Mouse (Mus musculus): ENCODE data around the gene Sgms2. TPM values are rescaled to one million over a fixed set of nuclear protein-coding genes. Genes with fewer than 3 reads are reported as not detected.

Sgms2 gene
- polyA plus RNA-seq, 1 experiment from 2014 or later = 15.8 TPM

DNA sequence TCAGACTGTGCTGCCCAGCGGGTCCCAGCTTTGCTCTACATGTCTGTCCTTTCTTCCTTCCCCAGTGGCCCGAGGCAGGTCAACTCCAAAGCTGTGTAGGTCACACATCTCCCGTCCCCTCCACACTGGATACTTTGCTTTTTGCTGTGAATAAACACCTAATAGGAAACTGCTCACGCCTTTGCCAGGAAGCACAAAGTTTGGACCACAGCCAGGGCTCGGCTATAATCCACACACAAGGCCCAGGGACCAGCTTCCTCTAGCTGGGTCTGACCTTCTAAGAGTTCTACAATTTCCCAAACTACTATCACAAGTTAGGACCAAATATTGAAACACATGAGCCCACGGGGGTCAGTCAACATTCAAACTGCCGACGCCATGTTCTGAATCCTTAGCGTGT is 192.1 kb downstream of the Sgms2 start:
- Histone ChIP-seq H3K36me3 (no peaks in the 10 kb centered on the region), H3K4me2 (replicated peaks) (no peak overlapping the region), H3K9me3 (no peaks in the 10 kb centered on the region), H3K4me3 (replicated peaks) (no peak overlapping the region), H3K27ac (no peak overlapping the region), H3K27me3 (replicated peaks) (no peaks in the 10 kb centered on the region), H3K9ac (no peak overlapping the region), H3K4me1 (replicated peaks) (0 out of 2 replicates have a peak, but pooled peaks cover 8% of the 10 kb centered on the region)
- no peak for ATAC-seq
- WGBS = 78% methylated on average over 9 of the region's 9 CpGs

DNA sequence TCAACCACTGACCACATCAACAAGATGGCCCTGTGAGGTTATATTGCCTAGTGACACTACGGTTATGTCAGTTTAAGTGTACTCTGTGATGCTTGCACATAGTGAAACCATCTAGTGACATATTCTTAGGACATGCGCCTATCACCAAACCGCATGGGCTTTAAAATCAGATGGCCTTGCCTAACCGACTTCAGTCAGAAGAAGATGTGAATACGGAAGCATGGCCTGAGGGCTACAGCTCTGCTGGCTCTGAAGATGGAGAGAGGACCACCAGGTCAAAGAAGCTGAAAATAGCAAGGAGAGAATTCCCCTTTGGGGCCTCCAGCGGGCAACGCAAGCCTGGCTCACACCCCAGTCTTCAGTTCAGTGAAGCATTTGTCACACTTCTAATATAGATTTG is 194.3 kb downstream of the Sgms2 start:
- Histone ChIP-seq H3K4me3 (replicated peaks) (no peak overlapping the region), H3K4me1 (replicated peaks) (0 out of 2 replicates have a peak, but pooled peaks cover 8% of the 10 kb centered on the region), H3K27ac (no peak overlapping the region), H3K36me3 (no peaks in the 10 kb centered on the region), H3K9ac (no peak overlapping the region), H3K27me3 (replicated peaks) (no peaks in the 10 kb centered on the region), H3K4me2 (replicated peaks) (no peak overlapping the region), H3K9me3 (no peaks in the 10 kb centered on the region)
- WGBS = 90% methylated on average over 7 of the region's 7 CpGs
- no peak for ATAC-seq

GRCm38 (mm10) chr3:131295513-131296200 is 195.6 kb downstream of the Sgms2 start:
- H3K9me3 ChIP-seq = no peaks in the 10 kb centered on the region
- no peaks in the 10 kb centered on the region for H3K27me3 ChIP-seq (replicated peaks)
- H3K4me2 ChIP-seq (replicated peaks) = no peak overlapping the region
- 59% methylated on average over 12 of the region's 12 CpGs for WGBS
- 0 out of 2 replicates have a peak, but pooled peaks cover 8% of the 10 kb centered on the region for H3K4me1 ChIP-seq (replicated peaks)
- no peak overlapping the region for H3K4me3 ChIP-seq (replicated peaks)
- ATAC-seq = peak; percentile 31
- no peaks in the 10 kb centered on the region for H3K36me3 ChIP-seq
- H3K27ac ChIP-seq = no peak overlapping the region
- H3K9ac ChIP-seq = no peak overlapping the region

DNA sequence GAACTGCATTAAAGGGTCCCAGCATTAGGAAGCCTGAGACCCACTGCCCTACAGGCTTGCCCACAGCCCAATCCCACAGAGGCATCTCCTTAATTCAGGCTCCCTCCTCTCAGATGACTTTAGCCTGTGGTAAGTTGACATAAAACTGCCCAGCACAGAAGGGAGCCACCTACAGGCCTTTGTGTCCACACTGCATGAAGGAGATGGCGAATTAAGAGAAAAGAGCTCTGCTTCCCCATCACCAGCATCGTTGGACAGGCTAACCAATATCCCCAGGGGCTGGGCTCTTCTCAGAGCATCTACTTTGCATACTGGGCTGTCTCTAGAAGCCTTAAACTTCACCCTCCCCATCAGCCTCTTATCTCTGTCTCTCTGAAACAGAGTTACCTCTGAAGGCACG is 196.7 kb downstream of the Sgms2 start:
- no peaks in the 10 kb centered on the region for H3K9me3 ChIP-seq
- 53% methylated on average over 3 of the region's 3 CpGs for WGBS
- no peak for ATAC-seq
- H3K36me3 ChIP-seq = no peaks in the 10 kb centered on the region
- 0 out of 2 replicates have a peak, but pooled peaks cover 8% of the 10 kb centered on the region for H3K4me1 ChIP-seq (replicated peaks)
- no peak overlapping the region for H3K4me2 ChIP-seq (replicated peaks)
- no peak overlapping the region for H3K4me3 ChIP-seq (replicated peaks)
- H3K9ac ChIP-seq = no peak overlapping the region
- no peaks in the 10 kb centered on the region for H3K27me3 ChIP-seq (replicated peaks)
- H3K27ac ChIP-seq = no peak overlapping the region

GRCm38 (mm10) chr3:131292959-131293358 is 198.3 kb downstream of the Sgms2 start:
- H3K27me3 ChIP-seq (replicated peaks) = no peaks in the 10 kb centered on the region
- no peak overlapping the region for H3K4me3 ChIP-seq (replicated peaks)
- WGBS = 63% methylated on average over 3 of the region's 3 CpGs
- no peaks in the 10 kb centered on the region for H3K36me3 ChIP-seq
- H3K9me3 ChIP-seq = no peaks in the 10 kb centered on the region
- no peak overlapping the region for H3K27ac ChIP-seq
- peak; percentile 68 for ATAC-seq
- no peak overlapping the region for H3K4me2 ChIP-seq (replicated peaks)
- 0 out of 2 replicates have a peak, but pooled peaks cover 8% of the 10 kb centered on the region for H3K4me1 ChIP-seq (replicated peaks)
- H3K9ac ChIP-seq = no peak overlapping the region

GRCm38 (mm10) chr3:131292349-131292748 is 198.9 kb downstream of the Sgms2 start:
- 0 out of 2 replicates have a peak, but pooled peaks cover 8% of the 10 kb centered on the region for H3K4me1 ChIP-seq (replicated peaks)
- 47% methylated on average over 2 of the region's 2 CpGs for WGBS
- H3K9ac ChIP-seq = no peak overlapping the region
- H3K4me3 ChIP-seq (replicated peaks) = no peak overlapping the region
- no peak overlapping the region for H3K4me2 ChIP-seq (replicated peaks)
- no peaks in the 10 kb centered on the region for H3K27me3 ChIP-seq (replicated peaks)
- H3K9me3 ChIP-seq = no peaks in the 10 kb centered on the region
- H3K36me3 ChIP-seq = no peaks in the 10 kb centered on the region
- no peak overlapping the region for H3K27ac ChIP-seq
- peak; percentile 72 for ATAC-seq

DNA sequence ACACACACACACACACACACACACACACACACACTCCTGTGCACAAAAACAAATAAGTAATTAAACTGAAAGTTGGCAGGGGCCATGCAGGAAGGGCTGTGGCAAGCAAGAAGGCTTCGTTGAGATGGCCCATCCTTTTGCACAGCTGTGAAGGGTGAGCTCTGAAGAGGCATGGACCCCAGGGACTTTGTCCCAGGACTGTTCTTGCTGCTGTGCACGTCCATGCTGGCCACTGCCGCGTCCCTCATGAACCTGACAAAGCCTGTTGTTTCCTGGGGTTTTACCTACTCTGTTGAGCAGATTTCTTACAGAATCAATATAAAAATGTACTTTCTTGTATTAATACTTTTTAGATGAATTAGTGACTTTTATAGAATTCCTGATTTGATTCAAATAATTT is 199.3 kb downstream of the Sgms2 start:
- Histone ChIP-seq H3K27ac (peak overlapping the region; percentile 40; the same call in 1 of the 2 replicates), H3K4me2 (replicated peaks) (no peak overlapping the region), H3K36me3 (no peaks in the 10 kb centered on the region), H3K4me3 (replicated peaks) (no peak overlapping the region), H3K9me3 (no peaks in the 10 kb centered on the region), H3K27me3 (replicated peaks) (no peaks in the 10 kb centered on the region), H3K4me1 (replicated peaks) (0 out of 2 replicates have a peak, but pooled peaks cover 8% of the 10 kb centered on the region), H3K9ac (no peak overlapping the region)
- 85% methylated on average over 4 of the region's 4 CpGs for WGBS
- ATAC-seq = no peak

- 71% methylated on average over 4 of the region's 4 CpGs for WGBS
- Histone ChIP-seq H3K4me1 (replicated peaks) (peaks cover 11% of the 10 kb centered on the region), H3K4me3 (replicated peaks) (no peak overlapping the region), H3K9me3 (no peaks in the 10 kb centered on the region), H3K9ac (no peak overlapping the region), H3K27ac (no peak overlapping the region), H3K4me2 (replicated peaks) (no peak overlapping the region), H3K27me3 (replicated peaks) (no peaks in the 10 kb centered on the region), H3K36me3 (no peaks in the 10 kb centered on the region)
- ATAC-seq = no peak
Measured at GRCm38 (mm10) chr3:131274151-131274550, 217.1 kb downstream of the Sgms2 start.

DNA sequence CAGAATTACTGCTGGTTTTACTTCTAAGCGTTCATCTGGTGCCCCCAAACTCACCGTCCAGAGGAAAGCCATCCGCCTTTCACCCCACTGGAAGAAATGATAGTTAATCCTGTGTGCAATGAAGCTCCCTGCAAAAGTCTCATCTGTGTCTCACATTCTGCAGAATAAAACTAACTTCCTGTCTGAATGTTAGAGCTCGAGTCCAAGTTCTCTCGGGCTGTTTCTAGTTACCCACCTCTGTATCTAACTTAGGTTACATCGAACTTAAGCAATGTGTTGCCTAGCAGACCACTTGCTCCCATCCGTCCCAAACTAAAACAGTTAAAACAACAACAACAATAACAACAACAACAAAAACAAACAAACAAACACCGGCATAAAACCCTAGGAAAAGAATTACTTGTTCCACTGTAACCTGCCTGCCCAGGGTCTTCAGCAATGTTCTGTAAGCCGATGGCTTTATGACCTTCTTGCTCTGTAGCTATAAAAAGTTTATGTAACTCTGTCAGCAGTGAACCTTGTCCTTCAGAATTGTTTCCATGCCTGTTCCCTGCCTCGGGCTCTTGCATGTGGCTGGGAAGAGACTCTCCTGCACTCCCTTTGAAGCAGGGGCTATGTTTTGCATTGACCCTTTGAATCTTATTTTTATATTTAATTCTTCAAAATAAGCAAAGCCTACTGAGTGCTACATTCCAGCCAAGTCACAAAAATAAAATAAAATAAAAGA is 218.7 kb downstream of the Sgms2 start:
- H3K4me2 ChIP-seq (replicated peaks) = peak overlapping the region; percentile 70
- H3K9me3 ChIP-seq = no peaks in the 10 kb centered on the region
- ATAC-seq = peak; percentile 53
- peak overlapping the region; percentile 64 for H3K4me3 ChIP-seq (replicated peaks)
- H3K36me3 ChIP-seq = no peaks in the 10 kb centered on the region
- no peaks in the 10 kb centered on the region for H3K27me3 ChIP-seq (replicated peaks)
- WGBS = 18% methylated on average over 10 of the region's 10 CpGs
- H3K27ac ChIP-seq = peak overlapping the region; percentile 53
- H3K4me1 ChIP-seq (replicated peaks) = peaks cover 11% of the 10 kb centered on the region
- peak overlapping the region; percentile 1; the same call in 1 of the 2 replicates for H3K9ac ChIP-seq

DNA sequence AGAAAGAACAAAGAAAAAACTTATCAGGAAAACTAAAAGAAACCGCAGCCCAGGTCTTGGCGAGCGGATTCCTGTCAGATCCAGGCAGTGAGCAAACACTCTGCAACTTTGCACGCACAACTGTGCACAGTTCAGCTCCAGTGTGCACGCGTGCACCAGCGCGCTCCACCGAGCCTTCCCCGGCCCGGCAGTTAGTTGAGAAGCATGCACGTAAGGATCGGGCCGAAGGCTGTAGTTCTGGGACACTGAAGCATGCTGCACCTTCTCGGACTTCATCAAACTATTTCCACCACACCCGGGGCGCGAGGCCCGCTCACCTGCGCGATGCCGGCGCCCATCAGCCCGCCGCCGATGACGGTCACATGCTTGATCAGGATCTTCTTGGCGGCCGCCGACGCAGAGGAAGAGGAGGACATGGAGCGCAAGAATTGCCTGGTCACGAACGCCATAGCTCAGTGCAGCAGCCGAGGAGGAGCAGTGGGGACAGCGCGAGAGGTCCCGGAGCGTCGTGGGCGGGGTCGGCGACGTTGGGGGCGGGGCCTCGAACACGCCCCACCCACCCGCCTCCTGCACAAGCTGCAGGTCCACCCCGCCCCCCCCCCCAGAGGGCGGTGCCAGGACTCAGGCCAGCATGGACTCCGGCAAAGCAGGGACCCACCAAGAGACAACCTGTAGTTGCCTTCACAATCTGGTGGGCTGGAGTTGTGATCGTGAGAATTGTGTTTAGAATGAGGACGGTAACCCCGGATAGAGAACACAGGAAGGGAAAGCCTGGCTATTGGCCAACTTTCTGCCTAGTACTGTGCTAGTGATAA is 219.4 kb downstream of the Sgms2 start, which contains the start of gene Hadh:
Hadh (minus strand) TSS at position 543 of the 815 bp plus-strand sequence.
- H3K4me3 ChIP-seq (replicated peaks) = peak within 1 kb of the TSS; percentile 64
- WGBS = under 1% methylated on average over 54 of the region's 54 CpGs
- 0 out of 2 replicates have a peak, but pooled peaks cover 2% of the 10 kb centered on the region for H3K36me3 ChIP-seq
- peak within 1 kb of the TSS; percentile 70 for H3K4me2 ChIP-seq (replicated peaks)
- peak within 1 kb of the TSS; percentile 62 for H3K9ac ChIP-seq
- no peaks in the 10 kb centered on the region for H3K9me3 ChIP-seq
- H3K27me3 ChIP-seq (replicated peaks) = no peaks in the 10 kb centered on the region
- peak; percentile 91 for ATAC-seq
- H3K27ac ChIP-seq = peak within 1 kb of the TSS; percentile 84
- peaks cover 11% of the 10 kb centered on the region for H3K4me1 ChIP-seq (replicated peaks)

DNA sequence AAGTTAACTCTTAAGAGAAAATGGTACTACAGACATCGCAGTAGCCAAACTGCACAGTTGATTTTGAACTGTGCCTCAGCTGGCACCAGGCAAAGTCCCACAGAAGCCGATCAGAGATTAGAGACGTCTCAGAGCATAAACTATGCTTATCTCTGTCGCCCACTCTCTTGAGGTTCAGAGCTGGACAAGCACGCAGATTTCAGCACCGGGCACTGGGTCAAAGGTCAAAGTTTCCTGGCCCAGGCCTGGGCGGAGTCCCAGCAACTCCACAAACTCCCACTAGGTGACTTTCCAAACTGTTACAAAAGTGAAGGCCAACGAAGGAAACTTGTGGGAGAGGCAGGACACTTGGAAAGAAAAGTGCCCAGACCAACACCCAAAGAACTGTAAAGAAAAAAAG is 220.1 kb downstream of the Sgms2 start:
- peak overlapping the region; percentile 62 for H3K9ac ChIP-seq
- H3K4me2 ChIP-seq (replicated peaks) = peak overlapping the region; percentile 70
- peak overlapping the region; percentile 64 for H3K4me3 ChIP-seq (replicated peaks)
- no peaks in the 10 kb centered on the region for H3K27me3 ChIP-seq (replicated peaks)
- H3K4me1 ChIP-seq (replicated peaks) = peaks cover 11% of the 10 kb centered on the region
- H3K36me3 ChIP-seq = 0 out of 2 replicates have a peak, but pooled peaks cover 3% of the 10 kb centered on the region
- peak; percentile 68 for ATAC-seq
- peak overlapping the region; percentile 84 for H3K27ac ChIP-seq
- WGBS = 6% methylated on average over 8 of the region's 8 CpGs
- H3K9me3 ChIP-seq = no peaks in the 10 kb centered on the region

- H3K36me3 ChIP-seq = 0 out of 2 replicates have a peak, but pooled peaks cover 3% of the 10 kb centered on the region
- H3K9ac ChIP-seq = no peak overlapping the region
- H3K4me3 ChIP-seq (replicated peaks) = peak overlapping the region; percentile 64
- no peaks in the 10 kb centered on the region for H3K27me3 ChIP-seq (replicated peaks)
- WGBS = 58% methylated on average over 6 of the region's 6 CpGs
- peak overlapping the region; percentile 70 for H3K4me2 ChIP-seq (replicated peaks)
- H3K27ac ChIP-seq = no peak overlapping the region
- no peak for ATAC-seq
- no peaks in the 10 kb centered on the region for H3K9me3 ChIP-seq
- peaks cover 11% of the 10 kb centered on the region for H3K4me1 ChIP-seq (replicated peaks)
Measured at GRCm38 (mm10) chr3:131270381-131270780, 220.8 kb downstream of the Sgms2 start.

Data from intestine, embryonic 15.5 days (tissue).